Mouse (Mus musculus): ENCODE measurements at regions not wholly inside any gene's neighbourhood (a gene's known extent, or its start where the extent isn't known, plus 50 kb on each side); places are given as distances from the start of the nearest gene placed in this dataset.

GRCm38 (mm10) chr13:101085182-101085581 lies 252.0 kb upstream of the Slc30a5 start:
- Histone ChIP-seq H3K27me3 (ENCODE audit: insufficient read depth, low read length) (no peaks in the 10 kb centered on the region), H3K9me3 (ENCODE audit: low read length) (no peaks in the 10 kb centered on the region), H3K4me2 (ENCODE audit: low read depth) (no peak overlapping the region), H3K4me3 (ENCODE audit: low read depth, low read length) (no peak overlapping the region), H3K9ac (no peak overlapping the region), H3K27ac (ENCODE audit: low read depth, low read length) (no peak overlapping the region), H3K4me1 (ENCODE audit: insufficient read depth) (no peaks in the 10 kb centered on the region), H3K36me3 (ENCODE audit: insufficient read depth) (no peaks in the 10 kb centered on the region)
- ATAC-seq (no peak), DNase-seq (no peak)
- TF ChIP-seq CTCF (IDR thresholded peaks at IDR 0.05; ENCODE audit: low read depth): no peak

- Histone ChIP-seq H3K27ac (ENCODE audit: low read depth, low read length) (no peak overlapping the region), H3K4me2 (ENCODE audit: low read depth) (no peak overlapping the region), H3K9me3 (ENCODE audit: low read length) (no peaks in the 10 kb centered on the region), H3K27me3 (ENCODE audit: insufficient read depth, low read length) (no peaks in the 10 kb centered on the region), H3K4me1 (ENCODE audit: insufficient read depth) (no peaks in the 10 kb centered on the region), H3K9ac (no peak overlapping the region), H3K36me3 (ENCODE audit: insufficient read depth) (no peaks in the 10 kb centered on the region), H3K4me3 (ENCODE audit: low read depth, low read length) (no peak overlapping the region)
- WGBS: 96% methylated on average over 5 of the region's 5 CpGs
- no peak for TF ChIP-seq CTCF (IDR thresholded peaks at IDR 0.05; ENCODE audit: low read depth)
- ATAC-seq: no peak
- DNase-seq: no peak
These were observed 251.0 kb upstream of the Slc30a5 start for GRCm38 (mm10) chr13:101084193-101084592.

GRCm38 (mm10) chr13:101083416-101083815 lies 250.2 kb upstream of the Slc30a5 start:
- no peak for ATAC-seq
- H3K4me2 ChIP-seq (ENCODE audit: low read depth): no peak overlapping the region
- no peak overlapping the region for H3K27ac ChIP-seq (ENCODE audit: low read depth, low read length)
- H3K4me1 ChIP-seq (ENCODE audit: insufficient read depth): no peaks in the 10 kb centered on the region
- H3K27me3 ChIP-seq (ENCODE audit: insufficient read depth, low read length): no peaks in the 10 kb centered on the region
- 76% methylated on average over 1 of the region's 1 CpGs for WGBS
- H3K4me3 ChIP-seq (ENCODE audit: low read depth, low read length): no peak overlapping the region
- no peaks in the 10 kb centered on the region for H3K9me3 ChIP-seq (ENCODE audit: low read length)
- H3K36me3 ChIP-seq (ENCODE audit: insufficient read depth): no peaks in the 10 kb centered on the region
- DNase-seq: no peak
- H3K9ac ChIP-seq: no peak overlapping the region
- TF ChIP-seq CTCF (IDR thresholded peaks at IDR 0.05; ENCODE audit: low read depth): no peak

- Histone ChIP-seq H3K9ac (no peak overlapping the region), H3K36me3 (ENCODE audit: insufficient read depth) (no peaks in the 10 kb centered on the region), H3K9me3 (ENCODE audit: low read length) (no peaks in the 10 kb centered on the region), H3K4me2 (ENCODE audit: low read depth) (no peak overlapping the region), H3K4me3 (ENCODE audit: low read depth, low read length) (no peak overlapping the region), H3K4me1 (ENCODE audit: insufficient read depth) (no peaks in the 10 kb centered on the region), H3K27me3 (ENCODE audit: insufficient read depth, low read length) (no peaks in the 10 kb centered on the region), H3K27ac (ENCODE audit: low read depth, low read length) (no peak overlapping the region)
- peak; percentile 60 for DNase-seq
- WGBS: 51% methylated on average over 6 of the region's 6 CpGs
- TF ChIP-seq CTCF (IDR thresholded peaks at IDR 0.05; ENCODE audit: low read depth): peak; percentile 63
- ATAC-seq: peak; percentile 80
These were observed 235.3 kb upstream of the Slc30a5 start for GRCm38 (mm10) chr13:101068489-101068888.

GRCm38 (mm10) chr13:101062582-101062981 lies 229.4 kb upstream of the Slc30a5 start:
- no peak for TF ChIP-seq CTCF (IDR thresholded peaks at IDR 0.05; ENCODE audit: low read depth)
- no peak overlapping the region for H3K4me2 ChIP-seq (ENCODE audit: low read depth)
- H3K9ac ChIP-seq: no peak overlapping the region
- H3K36me3 ChIP-seq (ENCODE audit: insufficient read depth): no peaks in the 10 kb centered on the region
- DNase-seq (peak; percentile 9), ATAC-seq (0 out of 2 replicates have a peak, but pooled peaks have one; percentile 29)
- H3K9me3 ChIP-seq (ENCODE audit: low read length): no peaks in the 10 kb centered on the region
- H3K4me3 ChIP-seq (ENCODE audit: low read depth, low read length): no peak overlapping the region
- H3K27ac ChIP-seq (ENCODE audit: low read depth, low read length): no peak overlapping the region
- no peaks in the 10 kb centered on the region for H3K27me3 ChIP-seq (ENCODE audit: insufficient read depth, low read length)
- 42% methylated on average over 8 of the region's 8 CpGs for WGBS
- no peaks in the 10 kb centered on the region for H3K4me1 ChIP-seq (ENCODE audit: insufficient read depth)

GRCm38 (mm10) chr13:101061233-101062144 lies 228.3 kb upstream of the Slc30a5 start:
- 64% methylated on average over 15 of the region's 15 CpGs for WGBS
- Histone ChIP-seq H3K4me1 (ENCODE audit: insufficient read depth) (no peaks in the 10 kb centered on the region), H3K36me3 (ENCODE audit: insufficient read depth) (no peaks in the 10 kb centered on the region), H3K4me3 (ENCODE audit: low read depth, low read length) (no peak overlapping the region), H3K9me3 (ENCODE audit: low read length) (no peaks in the 10 kb centered on the region), H3K27me3 (ENCODE audit: insufficient read depth, low read length) (no peaks in the 10 kb centered on the region), H3K4me2 (ENCODE audit: low read depth) (no peak overlapping the region), H3K9ac (no peak overlapping the region), H3K27ac (ENCODE audit: low read depth, low read length) (no peak overlapping the region)
- TF ChIP-seq CTCF (IDR thresholded peaks at IDR 0.05; ENCODE audit: low read depth): no peak
- DNase-seq (no peak), ATAC-seq (no peak)

GRCm38 (mm10) chr13:101049511-101049910 lies 216.3 kb upstream of the Slc30a5 start:
- Histone ChIP-seq H3K27ac (ENCODE audit: low read depth, low read length) (no peak overlapping the region), H3K4me2 (ENCODE audit: low read depth) (no peak overlapping the region), H3K36me3 (ENCODE audit: insufficient read depth) (no peaks in the 10 kb centered on the region), H3K9ac (no peak overlapping the region), H3K4me1 (ENCODE audit: insufficient read depth) (no peaks in the 10 kb centered on the region), H3K4me3 (ENCODE audit: low read depth, low read length) (no peak overlapping the region), H3K9me3 (ENCODE audit: low read length) (no peaks in the 10 kb centered on the region), H3K27me3 (ENCODE audit: insufficient read depth, low read length) (no peaks in the 10 kb centered on the region)
- WGBS: 89% methylated on average over 1 of the region's 1 CpGs
- ATAC-seq (no peak), DNase-seq (no peak)
- no peak for TF ChIP-seq CTCF (IDR thresholded peaks at IDR 0.05; ENCODE audit: low read depth)

Measured in forebrain, postnatal 0 days (tissue).